Mouse (Mus musculus): ENCODE results near the gene Zdhhc1. TPM values are rescaled to one million over a fixed set of nuclear protein-coding genes. Genes with fewer than 3 reads are reported as not detected.

The Zdhhc1 gene
- total RNA-seq, 1 experiment from 2014 or later: 7.3 TPM

GRCm38 (mm10) chr8:105470681-105471313, 25.9 kb downstream of the Zdhhc1 start:
- ATAC-seq (replicated peaks in 1 of 2; ENCODE audit: insufficient read depth in 1 of 2, low FRiP score in 2 of 2, low TSS enrichment in 1 of 2, low read depth in 1 of 2, poor library complexity in 2 of 2, severe bottlenecking in 2 of 2): peak in 1 of 2 experiments; percentile 5; a peak in 1 of 4 replicates

GRCm38 (mm10) chr8:105470262-105470661, 26.4 kb downstream of the Zdhhc1 start:
- ATAC-seq (replicated peaks in 1 of 2; ENCODE audit: insufficient read depth in 1 of 2, low FRiP score in 2 of 2, low TSS enrichment in 1 of 2, low read depth in 1 of 2, poor library complexity in 2 of 2, severe bottlenecking in 2 of 2): no peak

GRCm38 (mm10) chr8:105469816-105470215, 26.9 kb downstream of the Zdhhc1 start:
- no peak for ATAC-seq (replicated peaks in 1 of 2; ENCODE audit: insufficient read depth in 1 of 2, low FRiP score in 2 of 2, low TSS enrichment in 1 of 2, low read depth in 1 of 2, poor library complexity in 2 of 2, severe bottlenecking in 2 of 2)

- peak in 1 of 2 experiments; percentile 21; a peak in 1 of 4 replicates for ATAC-seq (replicated peaks in 1 of 2; ENCODE audit: insufficient read depth in 1 of 2, low FRiP score in 2 of 2, low TSS enrichment in 1 of 2, low read depth in 1 of 2, poor library complexity in 2 of 2, severe bottlenecking in 2 of 2)
These were observed 27.5 kb downstream of the Zdhhc1 start for GRCm38 (mm10) chr8:105469041-105469695.

DNA sequence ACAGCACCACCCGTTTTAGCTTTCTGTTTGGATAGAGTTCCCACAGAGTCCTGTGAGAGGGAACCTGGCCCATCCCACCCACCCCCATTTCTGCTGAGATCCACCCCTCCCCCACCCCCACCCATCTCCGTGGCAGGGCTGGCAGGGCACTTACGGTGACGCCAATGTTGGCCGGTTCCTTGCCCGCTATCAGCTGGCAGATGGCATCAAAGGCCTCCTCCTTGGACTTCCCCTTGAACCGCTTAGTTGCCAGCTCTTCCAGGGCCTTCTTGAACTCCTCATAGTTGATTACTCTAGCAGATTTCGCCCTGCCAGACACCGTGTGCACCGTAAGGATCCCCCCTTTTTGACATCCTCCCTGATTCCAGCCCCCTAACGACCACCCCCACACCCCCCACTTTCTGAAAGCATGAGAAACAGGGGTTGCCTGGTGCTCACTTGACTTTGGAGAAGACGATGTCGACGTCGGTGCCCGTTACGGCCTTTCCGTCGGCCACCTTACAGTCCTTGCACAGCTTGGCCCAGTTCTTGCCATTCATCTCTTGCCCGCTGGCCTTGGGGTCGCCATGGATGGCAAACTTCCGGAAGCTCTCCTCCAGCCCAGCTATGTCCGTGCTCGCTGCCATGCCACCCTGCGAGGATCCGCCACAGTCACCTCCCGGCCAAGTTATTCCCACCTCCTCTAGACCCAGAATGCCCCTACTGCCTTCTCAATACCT, 28.5 kb downstream of the Zdhhc1 start:
- no peak for ATAC-seq (replicated peaks in 1 of 2; ENCODE audit: insufficient read depth in 1 of 2, low FRiP score in 2 of 2, low TSS enrichment in 1 of 2, low read depth in 1 of 2, poor library complexity in 2 of 2, severe bottlenecking in 2 of 2)

GRCm38 (mm10) chr8:105467396-105467985, 29.2 kb downstream of the Zdhhc1 start:
- no peak for ATAC-seq (replicated peaks in 1 of 2; ENCODE audit: insufficient read depth in 1 of 2, low FRiP score in 2 of 2, low TSS enrichment in 1 of 2, low read depth in 1 of 2, poor library complexity in 2 of 2, severe bottlenecking in 2 of 2)

- ATAC-seq (replicated peaks in 1 of 2; ENCODE audit: insufficient read depth in 1 of 2, low FRiP score in 2 of 2, low TSS enrichment in 1 of 2, low read depth in 1 of 2, poor library complexity in 2 of 2, severe bottlenecking in 2 of 2): no peak
These were observed 29.9 kb downstream of the Zdhhc1 start for GRCm38 (mm10) chr8:105466700-105467291.

- no peak for ATAC-seq (replicated peaks in 1 of 2; ENCODE audit: insufficient read depth in 1 of 2, low FRiP score in 2 of 2, low TSS enrichment in 1 of 2, low read depth in 1 of 2, poor library complexity in 2 of 2, severe bottlenecking in 2 of 2)
These were observed 30.5 kb downstream of the Zdhhc1 start for GRCm38 (mm10) chr8:105466246-105466645.

- peak; percentile 54 to 58 for ATAC-seq (replicated peaks in 1 of 2; ENCODE audit: insufficient read depth in 1 of 2, low FRiP score in 2 of 2, low TSS enrichment in 1 of 2, low read depth in 1 of 2, poor library complexity in 2 of 2, severe bottlenecking in 2 of 2)
These were observed 32.1 kb downstream of the Zdhhc1 start for GRCm38 (mm10) chr8:105464595-105464994.

GRCm38 (mm10) chr8:105461085-105461803, 35.5 kb downstream of the Zdhhc1 start:
- no peak for ATAC-seq (replicated peaks in 1 of 2; ENCODE audit: insufficient read depth in 1 of 2, low FRiP score in 2 of 2, low TSS enrichment in 1 of 2, low read depth in 1 of 2, poor library complexity in 2 of 2, severe bottlenecking in 2 of 2)

DNA sequence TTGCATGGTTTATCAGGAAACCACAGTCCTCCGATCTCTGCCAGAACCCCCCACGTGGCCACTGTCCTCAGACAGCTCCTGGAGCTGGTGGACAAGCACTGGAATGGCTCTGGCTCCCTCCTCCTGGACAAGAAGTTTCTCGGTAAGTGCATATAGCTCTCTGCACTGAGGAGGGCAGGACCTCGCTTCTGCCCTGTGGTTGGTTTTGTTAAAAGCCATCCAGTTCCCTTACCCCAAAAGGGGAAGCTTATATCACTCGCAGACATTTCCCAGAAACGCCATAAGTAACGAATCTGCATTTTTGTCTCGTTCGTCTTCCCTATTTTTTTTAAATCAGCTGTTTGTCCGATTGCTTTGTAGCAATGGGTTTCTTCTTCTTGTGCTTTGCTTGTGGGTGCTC, 41.5 kb downstream of the Zdhhc1 start:
- peak; percentile 69 to 88 for ATAC-seq (replicated peaks in 1 of 2; ENCODE audit: insufficient read depth in 1 of 2, low FRiP score in 2 of 2, low TSS enrichment in 1 of 2, low read depth in 1 of 2, poor library complexity in 2 of 2, severe bottlenecking in 2 of 2)

DNA sequence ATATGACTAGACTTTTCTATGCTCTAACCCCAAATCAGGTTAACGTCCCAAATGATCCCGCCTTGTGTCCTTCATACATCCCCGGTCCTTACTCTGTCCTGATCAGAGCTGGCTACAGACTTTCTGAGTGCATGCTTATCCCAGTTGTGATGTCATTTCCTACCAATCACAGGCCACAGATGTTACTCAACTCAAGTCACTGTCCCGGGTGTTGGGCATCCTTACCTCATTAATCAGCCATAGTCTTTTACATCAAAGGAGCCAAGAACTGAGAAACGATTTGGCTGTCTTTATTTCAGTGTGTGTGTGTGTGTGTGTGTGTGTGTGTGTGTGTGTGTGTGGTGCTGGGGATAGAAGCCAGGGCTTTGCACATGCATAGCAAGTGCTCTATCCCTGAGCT, 42.6 kb downstream of the Zdhhc1 start:
- ATAC-seq (replicated peaks in 1 of 2; ENCODE audit: insufficient read depth in 1 of 2, low FRiP score in 2 of 2, low TSS enrichment in 1 of 2, low read depth in 1 of 2, poor library complexity in 2 of 2, severe bottlenecking in 2 of 2): no peak

- peak; percentile 44 to 46; a peak in 1 of 4 replicates for ATAC-seq (replicated peaks in 1 of 2; ENCODE audit: insufficient read depth in 1 of 2, low FRiP score in 2 of 2, low TSS enrichment in 1 of 2, low read depth in 1 of 2, poor library complexity in 2 of 2, severe bottlenecking in 2 of 2)
These were observed 43.4 kb downstream of the Zdhhc1 start for GRCm38 (mm10) chr8:105453296-105453695.

DNA sequence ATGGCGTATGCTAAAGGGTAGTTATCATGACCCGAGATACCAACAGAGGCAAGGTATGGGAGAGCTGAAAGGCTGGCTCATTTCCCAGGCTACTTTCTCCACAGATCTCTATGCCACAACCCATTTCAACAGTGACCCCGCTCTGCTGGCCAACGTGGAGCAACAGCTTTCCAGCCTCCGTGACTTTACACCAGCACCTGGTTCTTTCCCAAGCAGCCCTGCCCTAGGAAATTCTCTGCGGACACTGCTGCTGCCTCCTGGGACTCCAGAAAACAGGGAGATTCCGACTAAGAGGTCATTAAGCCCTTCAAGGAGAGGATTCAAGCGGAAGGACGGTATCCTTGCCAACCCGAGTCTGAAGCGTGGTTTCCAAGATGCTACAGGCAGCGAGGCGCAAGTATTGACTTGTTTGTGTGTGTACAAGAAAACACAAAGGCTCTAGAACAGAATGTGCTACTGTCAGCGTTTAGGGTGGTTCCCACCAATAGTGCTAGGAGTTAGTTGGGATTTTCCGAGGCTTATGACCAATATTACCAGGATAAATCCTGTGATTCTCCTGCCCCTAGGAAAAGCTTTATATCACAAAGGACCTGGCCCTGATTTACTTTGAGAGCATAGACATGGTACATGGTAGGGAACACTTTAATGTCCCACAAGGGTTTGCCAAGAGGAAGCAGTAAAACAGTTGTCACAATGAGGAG, 44.6 kb downstream of the Zdhhc1 start:
- no peak for ATAC-seq (replicated peaks in 1 of 2; ENCODE audit: insufficient read depth in 1 of 2, low FRiP score in 2 of 2, low TSS enrichment in 1 of 2, low read depth in 1 of 2, poor library complexity in 2 of 2, severe bottlenecking in 2 of 2)

GRCm38 (mm10) chr8:105450977-105451376, 45.7 kb downstream of the Zdhhc1 start:
- no peak for ATAC-seq (replicated peaks in 1 of 2; ENCODE audit: insufficient read depth in 1 of 2, low FRiP score in 2 of 2, low TSS enrichment in 1 of 2, low read depth in 1 of 2, poor library complexity in 2 of 2, severe bottlenecking in 2 of 2)

- no peak for ATAC-seq (replicated peaks in 1 of 2; ENCODE audit: insufficient read depth in 1 of 2, low FRiP score in 2 of 2, low TSS enrichment in 1 of 2, low read depth in 1 of 2, poor library complexity in 2 of 2, severe bottlenecking in 2 of 2)
These were observed 48.1 kb downstream of the Zdhhc1 start for GRCm38 (mm10) chr8:105448596-105448995.
